Comparison of ENCODE assay signal across 8 mouse cellular contexts in genomic region chr7:3704475-3704874, GRCm38 (mm10). TPM values are rescaled to one million over a fixed set of nuclear protein-coding genes. Genes with fewer than 3 reads are reported as not detected.
DNase-seq lines count a peak whose midpoint lies in the region; ATAC-seq and TF ChIP-seq lines count a peak whose summit lies in the region.

No protein-coding gene starts in this region.

- DNase-seq in frontal cortex, adult 2 months (ENCODE audit: extremely low spot score in 1 of 2, low spot score in 1 of 2), result no peak
- DNase-seq in forebrain, embryonic 14.5 days (ENCODE audit: low spot score), result no peak
- no peak for DNase-seq in adipocyte (ENCODE audit: low spot score)
- DNase-seq in frontal cortex, postnatal 10 days (ENCODE audit: low spot score in 2 of 2), result no peak
- DNase-seq in right cerebral cortex, postnatal 10 days (ENCODE audit: low spot score in 2 of 2), result no peak

- ATAC-seq in frontal cortex, adult (ENCODE audit: low TSS enrichment), result peak; percentile 62
- peak; percentile 48 for ATAC-seq in forebrain, embryonic 14.5 days
- peak; percentile 26 for ATAC-seq in liver, embryonic 15.5 days (ENCODE audit: insufficient read depth)

- no peaks in the 10 kb centered on the region for H3K9me3 ChIP-seq in E14TG2a.4 (ENCODE audit: low read length)
- no peaks in the 10 kb centered on the region for H3K9me3 ChIP-seq in forebrain, embryonic 14.5 days (replicated peaks; ENCODE audit: control insufficient read depth, low read length)
- no peaks in the 10 kb centered on the region for H3K9me3 ChIP-seq in liver, embryonic 15.5 days (replicated peaks)

- peak overlapping the region; percentile 97 for H3K4me2 ChIP-seq in forebrain, embryonic 14.5 days (ENCODE audit: low read length)
- peak overlapping the region; percentile 83 for H3K4me2 ChIP-seq in liver, embryonic 15.5 days

- H3K4me3 ChIP-seq in E14TG2a.4 (replicated peaks; ENCODE audit: low read length), result peak overlapping the region; percentile 96
- H3K4me3 ChIP-seq in forebrain, embryonic 14.5 days (ENCODE audit: low read depth, low read length), result peak overlapping the region; percentile 87
- H3K4me3 ChIP-seq in liver, embryonic 15.5 days (replicated peaks), result peak overlapping the region; percentile 75

- TF ChIP-seq CTCF in E14TG2a.4 (conservative IDR thresholded peaks at IDR 0.05; ENCODE audit: low read length), result no peak

- H3K36me3 ChIP-seq in E14TG2a.4 (ENCODE audit: insufficient read depth, low read length), result peaks cover 61% of the 10 kb centered on the region
- H3K36me3 ChIP-seq in forebrain, embryonic 14.5 days (ENCODE audit: control insufficient read depth, insufficient read depth, low read length), result peaks cover 49% of the 10 kb centered on the region
- H3K36me3 ChIP-seq in liver, embryonic 15.5 days (replicated peaks), result peaks cover 42% of the 10 kb centered on the region

- peak overlapping the region; percentile 89 for H3K9ac ChIP-seq in forebrain, embryonic 14.5 days (ENCODE audit: low read length)
- peak overlapping the region; percentile 66 for H3K9ac ChIP-seq in liver, embryonic 15.5 days

- peak overlapping the region; percentile 94 for H3K27ac ChIP-seq in forebrain, embryonic 14.5 days (ENCODE audit: low read depth, low read length)
- peak overlapping the region; percentile 93 for H3K27ac ChIP-seq in liver, embryonic 15.5 days (replicated peaks)

- 0% methylated on average over 20 of the region's 20 CpGs for WGBS in forebrain, embryonic 14.5 days
- under 1% methylated on average over 20 of the region's 20 CpGs for WGBS in liver, embryonic 15.5 days (ENCODE audit: insufficient replicate concordance)

- H3K27me3 ChIP-seq in E14TG2a.4 (ENCODE audit: insufficient read depth, low read length), result no peaks in the 10 kb centered on the region
- H3K27me3 ChIP-seq in forebrain, embryonic 14.5 days (replicated peaks; ENCODE audit: control insufficient read depth, insufficient read depth, low read length), result no peaks in the 10 kb centered on the region
- H3K27me3 ChIP-seq in liver, embryonic 15.5 days, result no peaks in the 10 kb centered on the region

- H3K4me1 ChIP-seq in E14TG2a.4 (replicated peaks; ENCODE audit: low read depth, low read length), result peaks cover 15% of the 10 kb centered on the region
- peaks cover 11% of the 10 kb centered on the region for H3K4me1 ChIP-seq in forebrain, embryonic 14.5 days (ENCODE audit: control insufficient read depth, insufficient read depth, low read length)
- H3K4me1 ChIP-seq in liver, embryonic 15.5 days (replicated peaks), result peaks cover 31% of the 10 kb centered on the region

RNA-seq across cellular contexts. Expression of gene Rps9, which starts 0.7 kb away (rescaled TPM):
- polyA plus RNA-seq in frontal cortex, adult 2 months (2012; rRNA removed), result 852 and 1,031 TPM in 2 replicates
- polyA plus RNA-seq in forebrain, embryonic 14.5 days (2014; fragmentation: Nextera tagmentation; extraction: Ambion mirVana), result 1,006 and 1,170 TPM in 2 replicates
- polyA plus RNA-seq in liver, embryonic 15.5 days (2015; fragmentation: Nextera tagmentation; extraction: Ambion mirVana), result 692 and 790 TPM in 2 replicates

RNA-seq across cellular contexts. Expression of gene Mboat7, which starts 11.2 kb away (rescaled TPM):
- 128 and 139 TPM in 2 replicates for polyA plus RNA-seq in frontal cortex, adult 2 months (2012; rRNA removed)
- 35.1 and 49.3 TPM in 2 replicates for polyA plus RNA-seq in forebrain, embryonic 14.5 days (2014; fragmentation: Nextera tagmentation; extraction: Ambion mirVana)
- polyA plus RNA-seq in liver, embryonic 15.5 days (2015; fragmentation: Nextera tagmentation; extraction: Ambion mirVana), result 20.9 and 24.1 TPM in 2 replicates

RNA-seq across cellular contexts. Expression of gene Tsen34, which starts 11.8 kb away (rescaled TPM):
- polyA plus RNA-seq in frontal cortex, adult 2 months (2012; rRNA removed), result 103 and 108 TPM in 2 replicates
- polyA plus RNA-seq in forebrain, embryonic 14.5 days (2014; fragmentation: Nextera tagmentation; extraction: Ambion mirVana), result 233 TPM in 2 replicates
- 43.9 and 55.1 TPM in 2 replicates for polyA plus RNA-seq in liver, embryonic 15.5 days (2015; fragmentation: Nextera tagmentation; extraction: Ambion mirVana)

RNA-seq across cellular contexts. Expression of gene Pirb, which starts 15.7 kb away (rescaled TPM):
- 0.38 and 0.48 TPM in 2 replicates for polyA plus RNA-seq in frontal cortex, adult 2 months (2012; rRNA removed)
- polyA plus RNA-seq in forebrain, embryonic 14.5 days (2014; fragmentation: Nextera tagmentation; extraction: Ambion mirVana), result 0.10 and 0.19 TPM in 2 replicates
- 5.1 and 6.3 TPM in 2 replicates for polyA plus RNA-seq in liver, embryonic 15.5 days (2015; fragmentation: Nextera tagmentation; extraction: Ambion mirVana)

RNA-seq across cellular contexts. Expression of gene Tmc4, which starts 27.1 kb away (rescaled TPM):
- polyA plus RNA-seq in frontal cortex, adult 2 months (2012; rRNA removed), result 12.1 and 14.8 TPM in 2 replicates
- 1.8 and 2.1 TPM in 2 replicates for polyA plus RNA-seq in forebrain, embryonic 14.5 days (2014; fragmentation: Nextera tagmentation; extraction: Ambion mirVana)
- polyA plus RNA-seq in liver, embryonic 15.5 days (2015; fragmentation: Nextera tagmentation; extraction: Ambion mirVana), result 4.0 and 5.1 TPM in 2 replicates
